In genomic region chr9:20726859-20727600, GRCm38 (mm10) we compare ENCODE assay signal across 8 mouse cellular contexts. TPM values are rescaled to one million over a fixed set of nuclear protein-coding genes. Genes with fewer than 3 reads are reported as not detected.
DNase-seq lines count a peak whose midpoint lies in the region; ATAC-seq and TF ChIP-seq lines count a peak whose summit lies in the region.

No protein-coding gene starts in this region.

- H3K27ac ChIP-seq in heart, adult 2 months, result no peak overlapping the region
- H3K27ac ChIP-seq in heart, postnatal 0 days (ENCODE audit: low read depth), result no peak overlapping the region
- no peak overlapping the region for H3K27ac ChIP-seq in liver, embryonic 12.5 days

- TF ChIP-seq CTCF in heart, adult 2 months (IDR thresholded peaks at IDR 0.05), result no peak
- TF ChIP-seq CTCF in heart, postnatal 0 days (IDR thresholded peaks at IDR 0.05; ENCODE audit: low read depth), result no peak

- H3K4me1 ChIP-seq in heart, adult 2 months (ENCODE audit: control insufficient read depth, insufficient read depth, low read length), result no peaks in the 10 kb centered on the region
- peaks cover 9% of the 10 kb centered on the region; the same call in 1 of the 2 replicates for H3K4me1 ChIP-seq in heart, postnatal 0 days (ENCODE audit: control insufficient read depth, insufficient read depth)
- peaks cover 20% of the 10 kb centered on the region for H3K4me1 ChIP-seq in liver, embryonic 12.5 days

- H3K9ac ChIP-seq in heart, adult 2 months (ENCODE audit: low read depth, low read length), result peak overlapping the region; percentile 17
- H3K9ac ChIP-seq in heart, postnatal 0 days (replicated peaks; ENCODE audit: low read depth, low read length), result 0 out of 2 replicates have a peak overlapping the region, but pooled peaks have one; percentile 19
- H3K9ac ChIP-seq in liver, embryonic 12.5 days, result no peak overlapping the region

- no peaks in the 10 kb centered on the region for H3K9me3 ChIP-seq in heart, postnatal 0 days (replicated peaks; ENCODE audit: control insufficient read depth, low read length)
- H3K9me3 ChIP-seq in liver, embryonic 12.5 days (replicated peaks), result no peaks in the 10 kb centered on the region

- peak; percentile 25; the same call in 1 of the 2 replicates for ATAC-seq in heart, postnatal 0 days (ENCODE audit: insufficient read depth, low read depth)
- no peak for ATAC-seq in liver, embryonic 12.5 days

- TF ChIP-seq EP300 in heart, adult 2 months (IDR thresholded peaks at IDR 0.05; ENCODE audit: insufficient read depth, low read depth, low read length), result no peak
- TF ChIP-seq EP300 in heart, postnatal 0 days (IDR thresholded peaks at IDR 0.05; ENCODE audit: low read depth), result no peak

- H3K4me3 ChIP-seq in heart, adult 2 months, result peak overlapping the region; percentile 58
- H3K4me3 ChIP-seq in heart, postnatal 0 days (ENCODE audit: low read depth, low read length), result peak overlapping the region; percentile 53
- H3K4me3 ChIP-seq in liver, embryonic 12.5 days, result peak overlapping the region; percentile 44

- H3K79me2 ChIP-seq in heart, adult 2 months (replicated peaks; ENCODE audit: control insufficient read depth, insufficient read depth, low read length), result no peaks in the 10 kb centered on the region

- intact Hi-C loops in heart, adult 2 months (cut with DNase I), result loop anchor here (5.0 to 10.0 kb wide), 2 partner anchors 65 to 262 kb away; partner anchors contain the start of gene Zfp26
- intact Hi-C loops in heart, postnatal 25 days (cut with DNase I), result no loop called here

- WGBS in heart, adult 2 months, result under 1% methylated on average over 46 of the region's 54 CpGs
- WGBS in heart, postnatal 0 days, result under 1% methylated on average over 41 of the region's 54 CpGs
- WGBS in liver, embryonic 12.5 days (ENCODE audit: insufficient replicate concordance), result 2% methylated on average over 47 of the region's 54 CpGs

- TF ChIP-seq POLR2A in heart, adult 2 months (IDR thresholded peaks at IDR 0.05; ENCODE audit: insufficient read depth, low read depth, low read length), result no peak

- H3K27me3 ChIP-seq in heart, adult 2 months (ENCODE audit: control insufficient read depth, insufficient read depth, low read length), result peaks cover 12% of the 10 kb centered on the region
- peaks cover 63% of the 10 kb centered on the region for H3K27me3 ChIP-seq in heart, postnatal 0 days (ENCODE audit: control insufficient read depth, insufficient read depth, low read length)
- peaks cover 80% of the 10 kb centered on the region for H3K27me3 ChIP-seq in liver, embryonic 12.5 days (replicated peaks)

- peak overlapping the region; percentile 77 for H3K4me2 ChIP-seq in heart, postnatal 0 days (ENCODE audit: low read depth, low read length)
- peak overlapping the region; percentile 72 for H3K4me2 ChIP-seq in liver, embryonic 12.5 days

- no peaks in the 10 kb centered on the region for H3K36me3 ChIP-seq in heart, adult 2 months (ENCODE audit: control insufficient read depth, insufficient read depth, low read length)
- no peaks in the 10 kb centered on the region for H3K36me3 ChIP-seq in heart, postnatal 0 days (replicated peaks; ENCODE audit: control insufficient read depth, insufficient read depth, low read length)
- H3K36me3 ChIP-seq in liver, embryonic 12.5 days, result no peaks in the 10 kb centered on the region

- peak; percentile 12 to 43 for DNase-seq in heart, adult 2 months
- DNase-seq in heart, postnatal 25 days (ENCODE audit: low spot score), result no peak
- peak; percentile 35 for DNase-seq in A20 (ENCODE audit: low read depth, low spot score)
- peak; percentile 43 for DNase-seq in adrenal gland, postnatal 14 days
- DNase-seq in heart, postnatal 0 days (ENCODE audit: low spot score), result no peak
- DNase-seq in right cerebral cortex, postnatal 4 days, result peak; percentile 53
- DNase-seq in testis, postnatal 10 days (ENCODE audit: low spot score), result no peak

RNA-seq across cellular contexts. Expression of gene Olfm2, which starts 19.1 kb away (rescaled TPM):
- total RNA-seq in heart, adult 2 months (2021), result under 1 TPM in 1 of 2 experiments, not detected in 1; 0.13 TPM
- 0.31 and 0.38 TPM in 2 replicates for polyA plus RNA-seq in heart, adult 2 months (2012; rRNA removed)
- total RNA-seq in heart, postnatal 25 days (2021), result under 1 TPM in 1 of 2 experiments, not detected in 1; 0.18 TPM
- 1.6 and 2.4 TPM in 2 replicates for total RNA-seq in adrenal gland, postnatal 14 days (2021)
- total RNA-seq in heart, postnatal 0 days (2014; rRNA removed; ENCODE audit: low replicate concordance), result 3.1 TPM in 1 of 2 replicates, not detected in the other
- 0.20 and 0.34 TPM in 2 replicates for polyA plus RNA-seq in heart, postnatal 0 days (2015; fragmentation: Nextera tagmentation; extraction: Ambion mirVana)
- 0.28 and 0.32 TPM in 2 replicates for polyA plus RNA-seq in liver, embryonic 12.5 days (2016; fragmentation: Nextera tagmentation; extraction: Ambion mirVana)

Comparison
In these comparisons a context has a peak if more than half of its experiments do, and no peak if none do; other contexts are left out.
1. DNase-seq: peak in heart, adult 2 months (2 of 2), A20 (single experiment), adrenal gland, postnatal 14 days (single experiment) and right cerebral cortex, postnatal 4 days (single experiment); none in heart, postnatal 25 days (single experiment), heart, postnatal 0 days (single experiment) and testis, postnatal 10 days (single experiment).
2. Peak in every context shown above with its lines, with median percentiles within 50 percentile points of each other: H3K4me3 ChIP-seq.